Mouse (Mus musculus) CH12.LX (cell line): ENCODE results near the gene Taok2. TPM values are rescaled to one million over a fixed set of nuclear protein-coding genes. Genes with fewer than 3 reads are reported as not detected.

Experiments used
- DNase-seq: peaks from one replicate; pipeline ENCODE4 v3.0.0-alpha.2; 2013; ENCODE audit errors: extremely low read depth
- H3K27ac ChIP-seq: 2 replicates; pipeline ENCODE4 v1.5.1; 2012; ENCODE audit warnings: low read depth, mild to moderate bottlenecking, control low read depth, moderate library complexity; ENCODE audit not compliant: insufficient read depth
- H3K27me3 ChIP-seq: replicated peaks from 2 replicates; pipeline ENCODE3; 2012; ENCODE audit warnings: inconsistent platforms
- H3K36me3 ChIP-seq, 2 experiments: replicated peaks in 1 of 2; 2 replicates each; pipeline versions ENCODE3 to v1.6.1; 2012; ENCODE audit warnings: inconsistent platforms in 1 of 2, low read length in 1 of 2, mild to moderate bottlenecking in 1 of 2, mixed read lengths in 1 of 2, moderate library complexity in 1 of 2; ENCODE audit not compliant: control insufficient read depth in 1 of 2, insufficient read depth in 1 of 2
- H3K4me1 ChIP-seq, 2 experiments: 2 replicates each; pipeline ENCODE4 v1.6.1; 2012; ENCODE audit warnings: inconsistent platforms in 1 of 2, moderate library complexity in 1 of 2; ENCODE audit not compliant: insufficient read depth in 2 of 2, control insufficient read depth in 1 of 2
- H3K4me2 ChIP-seq: 2 replicates; pipeline ENCODE4 v1.6.1; 2012; ENCODE audit warnings: low read depth, mild to moderate bottlenecking, control low read depth; ENCODE audit not compliant: poor library complexity, insufficient read depth, severe bottlenecking
- H3K4me3 ChIP-seq, 3 experiments: fragments of 150-350 bp in 1 of 3; sonication (generic) in 1 of 3; replicated peaks in 1 of 3; 2 replicates each; pipeline versions ENCODE3 to v1.5.1; 2011 to 2012; ENCODE audit warnings: low read depth in 2 of 3, low read length in 2 of 3, mild to moderate bottlenecking in 2 of 3, moderate library complexity in 2 of 3, control low read depth in 1 of 3, improper control_type of control experiment in 1 of 3, inconsistent platforms in 1 of 3, mixed read lengths in 1 of 3; ENCODE audit not compliant: poor library complexity in 1 of 3
- H3K79me2 ChIP-seq: replicated peaks from 2 replicates; pipeline ENCODE4 v1.6.1; 2012; ENCODE audit warnings: mild to moderate bottlenecking, moderate library complexity; ENCODE audit not compliant: control insufficient read depth, poor library complexity, insufficient read depth, severe bottlenecking; ENCODE audit errors: extremely low read depth
- H3K9ac ChIP-seq: 2 replicates; pipeline ENCODE4 v1.6.1; 2012; ENCODE audit warnings: low read depth, mild to moderate bottlenecking, control low read depth, moderate library complexity; ENCODE audit not compliant: insufficient read depth
- H3K9me3 ChIP-seq: replicated peaks from 2 replicates; pipeline ENCODE3; 2012; ENCODE audit warnings: low read length, inconsistent platforms, mixed read lengths
- BHLHE40 ChIP-seq: IDR thresholded peaks from 2 replicates; pipeline ENCODE4 v1.6.1; 2011; ENCODE audit warnings: mild to moderate bottlenecking, low read depth, low read length, improper control_type of control experiment
- E2F4 ChIP-seq: IDR thresholded peaks from 2 replicates; pipeline ENCODE4 v1.6.1; 2011; ENCODE audit warnings: low read depth, low read length, improper control_type of control experiment; ENCODE audit not compliant: insufficient replicate concordance
- ELF1 ChIP-seq: IDR thresholded peaks from 2 replicates; pipeline ENCODE4 v1.6.1; 2014; ENCODE audit warnings: low read depth, mild to moderate bottlenecking, inconsistent platforms, low read length, improper control_type of control experiment
- ETS1 ChIP-seq: conservative IDR thresholded peaks from 2 replicates; pipeline ENCODE4 v1.6.1; 2012; ENCODE audit warnings: low read depth, mild to moderate bottlenecking, inconsistent platforms, low read length, improper control_type of control experiment, moderate library complexity
- KAT2A ChIP-seq: IDR thresholded peaks from 2 replicates; pipeline ENCODE4 v1.6.1; 2012; ENCODE audit warnings: low read length, improper control_type of control experiment, inconsistent platforms; ENCODE audit not compliant: insufficient replicate concordance
- MAX ChIP-seq: IDR thresholded peaks from 2 replicates; pipeline ENCODE4 v1.6.1; 2011; ENCODE audit warnings: low read length, improper control_type of control experiment
- MEF2A ChIP-seq: IDR thresholded peaks from 2 replicates; pipeline ENCODE4 v1.6.1; 2014; ENCODE audit warnings: low read depth, mild to moderate bottlenecking, inconsistent platforms, low read length, improper control_type of control experiment, borderline replicate concordance
- MXI1 ChIP-seq: IDR thresholded peaks from 2 replicates; pipeline ENCODE4 v1.6.1; 2011; ENCODE audit warnings: mild to moderate bottlenecking, low read depth, low read length, improper control_type of control experiment
- MYC ChIP-seq: IDR thresholded peaks from 2 replicates; pipeline ENCODE4 v1.6.1; 2011; ENCODE audit warnings: low read depth, mild to moderate bottlenecking, improper control_type of control experiment, low read length
- NELFE ChIP-seq: IDR thresholded peaks from 2 replicates; pipeline ENCODE4 v1.6.1; 2011; ENCODE audit warnings: low read depth, low read length, improper control_type of control experiment
- NRF1 ChIP-seq: IDR thresholded peaks from 2 replicates; pipeline ENCODE4 v1.6.1; 2014; ENCODE audit warnings: low read depth, mild to moderate bottlenecking, inconsistent platforms, low read length, improper control_type of control experiment, moderate library complexity
- POLR2A ChIP-seq: IDR thresholded peaks from 2 replicates; pipeline ENCODE4 v1.6.1; 2011; ENCODE audit warnings: low read depth, mild to moderate bottlenecking, improper control_type of control experiment, low read length
- SIN3A ChIP-seq: IDR thresholded peaks from 2 replicates; pipeline ENCODE4 v1.6.1; 2012; ENCODE audit warnings: low read length, improper control_type of control experiment, inconsistent platforms
- TBP ChIP-seq: conservative IDR thresholded peaks from 2 replicates; pipeline ENCODE4 v1.6.1; 2011; ENCODE audit warnings: low read depth, low read length, improper control_type of control experiment
- TCF12 ChIP-seq: IDR thresholded peaks from 2 replicates; pipeline ENCODE4 v1.6.1; 2014; ENCODE audit warnings: low read depth, mild to moderate bottlenecking, inconsistent platforms, low read length, improper control_type of control experiment
- UBTF ChIP-seq: IDR thresholded peaks from 2 replicates; pipeline ENCODE4 v1.6.1; 2012; ENCODE audit warnings: low read depth, mild to moderate bottlenecking, inconsistent platforms, low read length, improper control_type of control experiment, moderate library complexity
- USF2 ChIP-seq: conservative IDR thresholded peaks from 2 replicates; pipeline ENCODE4 v1.6.1; 2011; ENCODE audit warnings: low read depth, low read length, improper control_type of control experiment
- ZMIZ1 ChIP-seq: IDR thresholded peaks from 2 replicates; pipeline ENCODE4 v1.6.1; 2012; ENCODE audit warnings: low read depth, mild to moderate bottlenecking, inconsistent platforms, low read length, improper control_type of control experiment
- ZNF384 ChIP-seq: IDR thresholded peaks from 2 replicates; pipeline ENCODE4 v1.6.1; 2012; ENCODE audit warnings: low read depth, low read length, improper control_type of control experiment, inconsistent platforms
- dilution Hi-C: fragments of 300-500 bp; cut with MboI; formaldehyde crosslinking; loops from 2 replicates; pipeline ENCODE4 v1.14.3; 2020; ENCODE audit warnings: low sequenced_read_pairs; ENCODE audit not compliant: extremely low pct_unique_long_range_greater_than_20kb, extremely low pct_ligation_motif_present
- in situ Hi-C: fragments of 300-500 bp; cut with MboI; formaldehyde crosslinking; loops from 3 replicates; pipeline ENCODE4 v1.14.3; 2019; ENCODE audit warnings: low sequenced_read_pairs, low pct_ligation_motif_present, low pct_unique_long_range_greater_than_20kb, mixed read lengths
- polyA plus RNA-seq: library from polyadenylated mRNA; unstranded; fragments of >175 nt; gene quantifications from 2 replicates; pipeline ENCODE4 v1.2.1, GENCODE M21; 2012; ENCODE audit warnings: low read depth; ENCODE audit not compliant: insufficient read length
- total RNA-seq, 2 experiments: library from RNA; depleted of rRNA; stranded (reverse); fragments of 300-350 nt in 1 of 2; fragments of >200 nt in 1 of 2; gene quantifications; 2 replicates each; pipeline ENCODE4 v1.2.3; 2012 to 2014

Taok2 gene
- total and polyA plus RNA-seq, 3 experiments = 15.3 to 32.2 (median 28.5) TPM

GRCm38 (mm10) chr7:126863791-126864190, 20.7 kb downstream of the Taok2 start:
- TF ChIP-seq POLR2A (peak; percentile 12; the same call in 1 of the 2 replicates), ZMIZ1 (no peak)
- Histone ChIP-seq H3K9ac (peak overlapping the region; percentile 78; the same call in 1 of the 2 replicates), H3K36me3 (peaks cover 49 to 73% of the 10 kb centered on the region in 2 experiments), H3K27ac (peak overlapping the region; percentile 18; the same call in 1 of the 2 replicates), H3K4me2 (peak overlapping the region; percentile 78; the same call in 1 of the 2 replicates), H3K79me2 (peaks cover 32% of the 10 kb centered on the region), H3K27me3 (no peaks in the 10 kb centered on the region), H3K4me3 (peak overlapping the region in 2 of 3 experiments; percentile 84 to 87), H3K9me3 (no peaks in the 10 kb centered on the region), H3K4me1 (peaks cover 5 to 41% of the 10 kb centered on the region in 2 experiments)
- in situ Hi-C loops (no loop called here), dilution Hi-C loops (no loop called here)
- DNase-seq = no peak

DNA sequence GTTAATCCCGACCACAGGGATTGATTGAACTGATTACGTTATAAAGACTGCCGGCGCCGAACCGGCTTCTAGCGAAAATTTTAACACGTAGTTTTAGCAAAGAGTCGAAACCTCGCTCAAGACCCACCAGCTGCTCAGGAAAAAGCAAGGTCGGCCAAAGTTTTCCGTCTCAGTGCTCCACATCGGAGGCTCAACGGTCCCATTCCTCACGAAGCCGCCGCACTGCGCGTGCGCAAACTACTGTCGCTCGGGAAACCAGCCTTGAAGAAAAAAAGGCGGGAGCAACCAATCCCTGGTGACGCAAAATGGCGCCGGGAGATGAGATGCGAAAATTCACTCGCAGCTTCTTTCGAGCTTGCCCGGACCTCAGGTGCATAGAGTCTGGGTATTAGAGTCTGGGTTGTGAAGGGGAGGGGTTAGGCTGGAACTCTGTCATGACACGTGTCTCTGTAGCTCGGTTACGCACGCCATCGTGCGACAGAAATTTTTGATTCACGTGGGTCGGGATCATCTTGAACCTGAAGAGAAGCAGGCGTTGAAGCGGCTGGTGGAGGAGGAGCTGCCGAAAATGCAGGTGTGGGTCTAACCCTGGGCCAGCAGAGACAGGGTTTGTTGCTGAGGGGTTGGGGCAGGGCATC, 22.2 kb downstream of the Taok2 start, which contains the start of gene Ino80e:
Ino80e (minus strand) TSS at position 231 of the 638 bp plus-strand sequence.
- no peaks in the 10 kb centered on the region for H3K27me3 ChIP-seq
- peak within 1 kb of the TSS; percentile 84 to 87 (median 85) for H3K4me3 ChIP-seq
- H3K79me2 ChIP-seq = peaks cover 32% of the 10 kb centered on the region
- H3K9me3 ChIP-seq = no peaks in the 10 kb centered on the region
- H3K27ac ChIP-seq = peak within 1 kb of the TSS; percentile 39
- peaks cover 55 to 73% of the 10 kb centered on the region in 2 experiments for H3K36me3 ChIP-seq
- peak; percentile 31; the same call in 1 of the 2 replicates for TF ChIP-seq POLR2A
- peak; percentile 99 for TF ChIP-seq MYC
- peak; percentile 68; the same call in 1 of the 2 replicates for TF ChIP-seq TBP
- TF ChIP-seq TCF12 = peak; percentile 75
- no peak for TF ChIP-seq KAT2A
- no peak for TF ChIP-seq ELF1
- TF ChIP-seq MXI1 = peak; percentile 98
- TF ChIP-seq NRF1 = peak; percentile 94
- no peak; the same call in 1 of the 2 replicates for TF ChIP-seq MEF2A
- TF ChIP-seq UBTF = 0 out of 2 replicates have a peak, but pooled peaks have one; percentile 57
- TF ChIP-seq ZNF384 = peak; percentile 78
- peak; percentile 72 for TF ChIP-seq BHLHE40
- TF ChIP-seq USF2 = peak; percentile 32; the same call in 1 of the 2 replicates
- TF ChIP-seq MAX = peak; percentile 96
- TF ChIP-seq NELFE = peak; percentile 58; the same call in 1 of the 2 replicates
- no peak; the same call in 1 of the 2 replicates for TF ChIP-seq ETS1
- peak; percentile 92 for TF ChIP-seq E2F4
- TF ChIP-seq SIN3A = peak; percentile 77
- H3K4me2 ChIP-seq = peak within 1 kb of the TSS; percentile 78
- peak; percentile 97 for DNase-seq
- in situ Hi-C loops (no loop called here), dilution Hi-C loops (no loop called here)
- H3K4me1 ChIP-seq = peaks cover 5 to 51% of the 10 kb centered on the region in 2 experiments
- H3K9ac ChIP-seq = peak within 1 kb of the TSS; percentile 93
